Mouse (Mus musculus) bone marrow, adult 2 months (tissue): Measurements from ENCODE around the gene Ankrd1.

Source experiments
- CTCF ChIP-seq: fragments of 200-500 bp; IDR thresholded peaks from 2 replicates; pipeline ENCODE4 v1.5.1; 2011; ENCODE audit warnings: low read length, control low read depth; ENCODE audit not compliant: control insufficient read depth, insufficient read depth
- POLR2A ChIP-seq: fragments of 200-500 bp; IDR thresholded peaks from 2 replicates; pipeline ENCODE4 v1.6.1; 2011; ENCODE audit warnings: low read depth, mild to moderate bottlenecking, control low read depth, low read length, borderline replicate concordance; ENCODE audit not compliant: control insufficient read depth

DNA sequence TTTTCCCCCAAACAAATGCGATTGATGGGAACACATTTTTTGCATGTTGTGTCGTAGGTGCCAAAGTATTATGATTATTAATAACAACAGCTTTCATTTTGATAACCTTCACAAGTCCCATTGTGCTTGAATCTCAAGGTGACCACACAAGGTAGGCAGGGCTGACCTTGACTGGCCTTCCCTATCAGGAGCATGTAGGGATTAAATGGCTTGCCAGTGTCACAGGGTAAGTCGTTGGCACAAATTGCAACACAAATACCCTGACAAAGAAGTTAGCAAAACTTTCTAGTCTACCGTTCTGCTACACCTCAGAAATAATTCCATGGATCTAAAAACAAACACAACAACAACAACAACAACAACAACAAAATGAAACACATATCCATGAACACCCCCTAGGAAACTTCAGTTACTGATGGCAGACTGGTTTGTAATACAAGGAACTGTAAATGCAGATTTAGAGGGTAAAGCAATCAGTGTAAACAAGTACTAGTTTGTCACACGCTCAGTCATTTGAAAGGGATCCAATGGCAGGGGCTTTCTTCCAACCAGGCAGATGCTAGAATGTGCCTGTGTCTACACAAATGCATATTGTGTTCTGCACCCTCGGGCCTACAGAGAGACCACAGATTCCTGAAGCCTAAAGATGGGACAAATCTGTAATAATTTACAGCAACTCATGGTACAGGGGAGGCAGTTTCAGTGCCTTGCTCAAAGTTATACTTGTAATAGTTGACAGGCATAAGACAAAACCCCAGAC is 46.7 kb upstream of the Ankrd1 start:
- no peak for TF ChIP-seq CTCF
- TF ChIP-seq POLR2A: no peak
